In the genomic region with DNA sequence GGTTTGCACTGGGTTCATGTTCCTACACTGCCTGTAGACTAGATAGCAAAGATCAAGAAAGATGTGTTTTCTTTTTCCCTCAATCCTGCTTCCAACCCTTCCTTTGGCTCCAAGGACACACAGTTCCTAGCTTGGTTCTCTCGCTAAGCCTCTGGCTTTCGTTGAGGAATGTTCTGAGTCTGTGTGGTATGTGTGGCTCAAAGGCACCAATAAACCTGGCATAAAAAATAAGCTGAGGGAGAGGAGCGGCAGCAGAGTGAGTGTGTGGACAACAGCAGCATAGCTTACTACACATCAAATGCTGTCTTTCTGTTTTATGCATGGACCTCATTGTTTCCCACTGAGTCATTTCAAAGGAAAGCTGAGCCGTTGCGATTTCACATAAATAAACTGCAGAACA, we compare ENCODE assay signal across 28 mouse cellular contexts.
DNase-seq lines count a peak whose midpoint lies in the region; ATAC-seq and TF ChIP-seq lines count a peak whose summit lies in the region.
"Had no signal": no experiment of that assay in that cellular context is flagged by ENCODE, and none has a peak within 500 bp of the region (broad histone marks: within the 10 kb centered on the region; RNA-seq: fewer than 3 reads in every experiment).

No protein-coding gene starts in this region.

- no peak overlapping the region for H3K9ac ChIP-seq in lung, postnatal 0 days (replicated peaks; ENCODE audit: low read depth)
- H3K9ac ChIP-seq: embryonic facial prominence, embryonic 13.5 days; forebrain, embryonic 13.5 days; heart, embryonic 13.5 days; hindbrain, embryonic 14.5 days had no signal

- no peak overlapping the region for H3K4me2 ChIP-seq in lung, postnatal 0 days (replicated peaks; ENCODE audit: low read depth, low read length)
- H3K4me2 ChIP-seq: embryonic facial prominence, embryonic 13.5 days; forebrain, embryonic 13.5 days; heart, embryonic 13.5 days; hindbrain, embryonic 14.5 days had no signal

- WGBS in lung, postnatal 0 days = 59% methylated on average over 5 of the region's 5 CpGs
- WGBS in limb, embryonic 10.5 days = 82% methylated on average over 5 of the region's 5 CpGs

- peak; percentile 32 for ATAC-seq in lung, postnatal 0 days
- ATAC-seq: forebrain, embryonic 13.5 days; forebrain, embryonic 16.5 days; hindbrain, postnatal 0 days; inflammation-experienced regulatory T-cells, adult 6 months; intestine, embryonic 16.5 days had no signal

- H3K4me1 ChIP-seq in lung, postnatal 0 days (ENCODE audit: insufficient read depth, low read depth, low read length) = no peaks in the 10 kb centered on the region
- H3K4me1 ChIP-seq in limb, embryonic 10.5 days = no peaks in the 10 kb centered on the region
- H3K4me1 ChIP-seq: embryonic facial prominence, embryonic 10.5 days; embryonic facial prominence, embryonic 13.5 days; forebrain, embryonic 10.5 days; forebrain, embryonic 13.5 days; heart, embryonic 10.5 days; heart, embryonic 13.5 days had no signal

- no peak overlapping the region for H3K27ac ChIP-seq in lung, postnatal 0 days (ENCODE audit: low read length)
- no peak overlapping the region for H3K27ac ChIP-seq in limb, embryonic 10.5 days
- H3K27ac ChIP-seq: embryonic facial prominence, embryonic 10.5 days; embryonic facial prominence, embryonic 13.5 days; forebrain, embryonic 10.5 days; forebrain, embryonic 13.5 days; heart, adult 2 months; heart, embryonic 10.5 days; heart, embryonic 13.5 days; hindbrain, embryonic 14.5 days; hindbrain, postnatal 0 days had no signal

- no peaks in the 10 kb centered on the region for H3K27me3 ChIP-seq in lung, postnatal 0 days (replicated peaks; ENCODE audit: insufficient read depth, low read length)
- no peaks in the 10 kb centered on the region for H3K27me3 ChIP-seq in limb, embryonic 10.5 days (ENCODE audit: low read depth, poor library complexity, severe bottlenecking)
- H3K27me3 ChIP-seq: embryonic facial prominence, embryonic 13.5 days; forebrain, embryonic 13.5 days; heart, embryonic 13.5 days had no signal

- no peak for TF ChIP-seq EP300 in lung, postnatal 0 days (IDR thresholded peaks at IDR 0.05)

- H3K36me3 ChIP-seq in lung, postnatal 0 days (ENCODE audit: insufficient read depth, low read length) = no peaks in the 10 kb centered on the region
- no peaks in the 10 kb centered on the region for H3K36me3 ChIP-seq in limb, embryonic 10.5 days
- H3K36me3 ChIP-seq: embryonic facial prominence, embryonic 10.5 days; embryonic facial prominence, embryonic 13.5 days; forebrain, embryonic 10.5 days; heart, embryonic 10.5 days; heart, embryonic 13.5 days had no signal

- TF ChIP-seq CTCF in lung, postnatal 0 days (IDR thresholded peaks at IDR 0.05) = no peak

- no peak overlapping the region for H3K4me3 ChIP-seq in lung, postnatal 0 days (ENCODE audit: low read depth, low read length)
- no peak overlapping the region for H3K4me3 ChIP-seq in limb, embryonic 10.5 days
- H3K4me3 ChIP-seq: embryonic facial prominence, embryonic 10.5 days; embryonic facial prominence, embryonic 13.5 days; forebrain, embryonic 10.5 days; forebrain, embryonic 13.5 days; heart, adult 2 months; heart, embryonic 10.5 days; heart, embryonic 13.5 days had no signal

- peak; percentile 12 for DNase-seq in adrenal gland, adult 2 months
- DNase-seq in adrenal gland, postnatal 25 days = no peak
- peak; percentile 11 for DNase-seq in lung, postnatal 0 days (ENCODE audit: low spot score)
- no peak for DNase-seq in lung, postnatal 10 days
- DNase-seq in adipocyte (ENCODE audit: low spot score) = peak; percentile 16
- DNase-seq in right cerebral cortex, postnatal 36 days (ENCODE audit: low spot score in 2 of 2) = no peak
- DNase-seq in limb, embryonic 10.5 days (ENCODE audit: low spot score) = no peak
- DNase-seq: adrenal gland, postnatal 10 days; cerebellum, adult 11-12 months; cerebellum, adult 8-10 months; cerebellum, postnatal 10 days; cerebellum, postnatal 36 days; embryo, embryonic 11 days; gastrocnemius, postnatal 25 days; heart, adult 2 months; heart, postnatal 14 days; heart, postnatal 4 days had no signal

- no peaks in the 10 kb centered on the region for H3K9me3 ChIP-seq in lung, postnatal 0 days (ENCODE audit: low read length)
- H3K9me3 ChIP-seq in limb, embryonic 10.5 days (replicated peaks) = no peaks in the 10 kb centered on the region
- H3K9me3 ChIP-seq: embryonic facial prominence, embryonic 10.5 days; embryonic facial prominence, embryonic 13.5 days; forebrain, embryonic 10.5 days; forebrain, embryonic 13.5 days; heart, embryonic 10.5 days; heart, embryonic 13.5 days had no signal

Comparison
In these comparisons a context has a peak if more than half of its experiments do, and no peak if none do; other contexts are left out.
1. DNase-seq: peak in adrenal gland, adult 2 months (single experiment), lung, postnatal 0 days (single experiment) and adipocyte (single experiment); none in adrenal gland, postnatal 25 days (single experiment), lung, postnatal 10 days (single experiment), right cerebral cortex, postnatal 36 days (0 of 2) and limb, embryonic 10.5 days (single experiment).